Mouse (Mus musculus) cerebellum, adult 11 months (tissue): ENCODE results near the gene Sde2.
A peak's percentile ranks its signal among the peaks of the same experiment; 100 is the strongest.

ENCODE experiments used
- DNase-seq: peaks from one replicate; pipeline ENCODE4 v3.0.0; 2022

Gene Sde2

GRCm38 (mm10) chr1:180850316-180851270 is at the start of gene Sde2:
Gene Sde2, plus strand, starts transcription at chr1:180851127.
- peak; percentile 100 for DNase-seq

- no peak for DNase-seq
Measured at GRCm38 (mm10) chr1:180801466-180801994, 49.4 kb upstream of the Sde2 start.

GRCm38 (mm10) chr1:180803881-180804280 is 47.0 kb upstream of the Sde2 start:
- no peak for DNase-seq

DNA sequence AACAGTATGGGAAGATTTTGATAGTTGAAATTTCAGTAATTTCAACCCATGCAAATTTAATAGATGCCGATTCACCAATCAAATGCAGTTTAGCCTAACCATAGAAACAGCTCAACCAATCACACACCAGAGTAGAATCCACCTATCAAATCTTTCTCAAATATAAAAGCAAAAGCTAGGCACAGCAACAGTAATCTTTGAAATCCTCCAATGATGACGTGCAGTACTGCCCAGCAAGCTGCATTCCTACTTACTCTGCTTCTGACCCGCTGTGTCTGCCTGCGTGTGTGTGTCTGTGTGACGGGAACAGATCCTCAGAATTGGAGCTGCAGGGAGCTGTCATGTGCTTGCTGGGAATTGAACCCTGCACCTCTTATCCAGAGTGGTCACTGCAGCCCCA is 42.1 kb upstream of the Sde2 start:
- DNase-seq: no peak

GRCm38 (mm10) chr1:180810976-180811375 is 40.0 kb upstream of the Sde2 start:
- no peak for DNase-seq

GRCm38 (mm10) chr1:180811596-180812462 is 39.1 kb upstream of the Sde2 start:
- no peak for DNase-seq

GRCm38 (mm10) chr1:180812463-180813408 is 38.2 kb upstream of the Sde2 start:
- DNase-seq: peak; percentile 57

DNA sequence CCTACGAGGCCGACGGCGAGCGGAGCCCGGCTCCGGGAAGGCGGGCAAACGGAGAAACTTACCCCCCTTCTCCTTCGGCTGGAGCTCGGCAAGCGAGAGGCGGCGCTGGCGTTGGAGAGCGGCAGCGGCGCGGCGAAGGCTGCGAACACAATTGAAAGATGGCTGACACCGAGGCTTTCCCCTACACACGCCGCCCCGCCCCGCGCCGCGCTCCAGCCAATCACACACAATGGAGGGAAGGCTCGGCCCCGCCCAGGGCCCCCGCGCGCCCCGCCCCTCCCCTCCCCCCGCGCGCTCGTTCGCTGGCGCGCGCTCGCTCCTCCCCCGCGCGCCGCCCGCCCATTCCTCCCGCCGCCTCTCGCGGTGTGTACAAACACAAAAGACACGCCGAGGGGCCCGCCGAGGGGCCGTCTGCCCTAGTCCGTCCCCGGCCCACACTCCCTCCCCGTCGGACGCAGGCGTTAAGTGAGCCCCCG is 37.5 kb upstream of the Sde2 start:
- DNase-seq: peak; percentile 94

DNA sequence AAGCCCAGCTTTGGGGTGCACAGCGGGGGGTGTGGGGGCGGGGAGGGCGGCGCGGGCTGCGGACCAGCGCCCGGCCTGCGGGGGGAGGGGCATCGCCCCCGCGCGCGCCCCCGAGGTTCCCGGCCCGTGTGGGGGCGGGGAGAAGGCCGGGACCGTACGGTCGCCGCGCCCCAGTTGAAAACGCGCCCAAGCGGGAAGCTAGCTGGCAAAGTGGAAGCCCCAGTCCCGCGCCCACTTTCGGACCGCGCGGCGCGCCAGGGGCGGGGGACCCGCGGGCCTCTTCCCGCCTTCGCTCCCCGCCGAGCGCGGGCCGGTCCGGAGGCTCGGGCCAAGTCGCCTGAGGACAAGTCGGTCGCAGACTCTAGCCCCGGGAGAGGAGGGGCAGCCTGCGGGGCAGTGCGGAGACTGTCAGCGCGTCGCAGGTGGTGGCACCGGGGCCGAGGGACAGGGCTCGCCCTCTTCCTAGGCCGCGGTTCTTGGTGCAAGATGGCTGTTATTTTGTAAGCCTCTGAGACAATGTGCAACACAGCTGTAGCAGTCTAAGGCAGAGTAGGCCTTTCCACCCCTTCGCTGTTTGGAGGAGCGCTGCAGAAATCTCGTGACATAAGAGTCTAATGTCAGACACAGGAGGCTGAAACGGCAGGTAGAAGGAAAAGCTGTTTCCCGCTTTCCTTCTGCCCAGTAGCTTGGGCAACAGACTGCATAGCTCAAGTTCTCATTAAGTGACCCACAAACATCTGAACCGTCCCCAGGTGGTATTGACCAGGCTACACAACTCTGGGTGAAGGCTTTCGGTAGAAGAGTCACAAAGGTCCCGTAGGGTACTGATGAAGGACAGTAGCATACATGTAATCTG is 36.8 kb upstream of the Sde2 start, which contains the start of gene H3f3a:
H3f3a (minus strand) TSS at position 59 of the 856 bp plus-strand sequence.
- peak; percentile 88 for DNase-seq

GRCm38 (mm10) chr1:180815371-180816024 is 35.4 kb upstream of the Sde2 start:
- no peak for DNase-seq

DNA sequence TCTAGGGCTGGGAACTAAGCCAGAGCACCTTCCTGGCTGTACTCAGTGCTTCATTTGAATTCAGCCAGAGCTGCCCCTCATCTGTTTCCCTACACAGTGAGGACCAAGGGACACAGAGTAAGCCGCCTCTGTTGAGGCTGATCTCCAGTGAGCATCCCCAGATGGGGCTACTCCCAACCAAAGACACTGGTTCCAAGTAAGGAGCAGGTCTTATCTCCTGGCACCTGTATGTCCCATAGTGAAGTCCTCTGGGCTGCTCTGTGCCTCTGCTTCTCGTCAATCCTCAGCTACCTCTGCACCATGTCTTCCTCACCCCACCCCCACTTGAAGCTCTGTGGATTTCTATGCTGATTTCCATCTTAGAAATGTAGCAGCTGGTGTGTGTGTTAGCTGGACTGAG is 32.9 kb upstream of the Sde2 start:
- no peak for DNase-seq

DNA sequence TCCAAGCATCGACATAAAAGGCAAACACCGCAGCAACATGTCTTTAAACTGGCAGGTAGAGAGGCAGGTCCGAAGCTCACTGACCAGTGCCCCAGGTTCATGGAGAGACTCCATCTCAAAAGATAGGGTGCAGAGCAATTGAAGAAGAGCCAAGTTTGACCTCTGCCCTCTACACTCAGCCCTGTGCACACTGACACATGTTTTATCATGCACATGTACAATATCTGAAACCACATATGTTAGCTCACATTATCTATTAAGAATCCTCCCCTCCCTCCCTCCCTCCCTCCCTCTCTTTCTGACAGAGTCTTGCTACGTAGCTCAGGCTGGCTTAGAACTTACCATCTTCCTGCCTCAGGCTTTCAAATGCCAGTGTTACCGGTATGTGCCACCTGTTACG is 29.8 kb upstream of the Sde2 start:
- DNase-seq: no peak

GRCm38 (mm10) chr1:180822276-180822675 is 28.7 kb upstream of the Sde2 start:
- no peak for DNase-seq

GRCm38 (mm10) chr1:180823716-180824115 is 27.2 kb upstream of the Sde2 start:
- no peak for DNase-seq

DNA sequence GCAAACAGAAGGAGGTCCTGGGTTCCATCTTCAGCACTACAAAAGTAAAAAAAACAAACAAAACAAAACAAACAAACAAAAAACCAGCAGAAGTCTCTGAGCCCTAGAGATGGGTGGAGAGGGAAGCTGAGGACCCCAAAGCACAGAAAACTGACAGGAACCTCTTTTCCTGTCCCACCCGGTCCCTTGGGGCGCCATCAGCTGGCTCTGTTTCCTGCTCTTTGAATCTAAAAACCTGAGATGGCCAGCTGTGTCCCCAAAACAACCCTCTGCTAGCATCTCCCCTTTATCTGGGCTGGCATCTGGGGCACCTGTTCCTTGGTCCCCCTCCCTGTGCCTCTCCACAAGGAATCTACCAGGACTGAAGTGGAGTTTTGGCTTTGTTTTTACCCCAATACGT is 26.2 kb upstream of the Sde2 start:
- no peak for DNase-seq

GRCm38 (mm10) chr1:180826634-180827033 is 24.3 kb upstream of the Sde2 start:
- DNase-seq: no peak

DNA sequence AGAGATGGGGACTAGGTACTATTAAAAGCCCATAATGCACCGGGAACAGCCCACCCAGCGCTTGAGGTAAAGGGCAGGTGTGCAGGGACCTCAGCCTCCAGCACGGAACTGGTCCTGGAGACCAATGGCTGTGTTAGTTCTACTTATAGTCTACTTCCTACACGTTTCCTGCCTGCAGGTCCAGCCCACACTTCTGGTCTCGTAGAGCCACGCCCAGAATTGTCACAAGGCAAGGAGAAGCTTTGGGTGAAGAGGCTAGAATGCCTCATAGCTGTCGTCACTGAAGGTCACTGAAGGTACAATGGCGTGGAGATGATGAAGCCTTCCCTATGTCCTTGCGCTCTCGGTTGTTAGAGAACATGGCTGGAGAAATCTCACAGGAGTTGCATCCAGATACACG is 21.2 kb upstream of the Sde2 start:
- DNase-seq: no peak

DNA sequence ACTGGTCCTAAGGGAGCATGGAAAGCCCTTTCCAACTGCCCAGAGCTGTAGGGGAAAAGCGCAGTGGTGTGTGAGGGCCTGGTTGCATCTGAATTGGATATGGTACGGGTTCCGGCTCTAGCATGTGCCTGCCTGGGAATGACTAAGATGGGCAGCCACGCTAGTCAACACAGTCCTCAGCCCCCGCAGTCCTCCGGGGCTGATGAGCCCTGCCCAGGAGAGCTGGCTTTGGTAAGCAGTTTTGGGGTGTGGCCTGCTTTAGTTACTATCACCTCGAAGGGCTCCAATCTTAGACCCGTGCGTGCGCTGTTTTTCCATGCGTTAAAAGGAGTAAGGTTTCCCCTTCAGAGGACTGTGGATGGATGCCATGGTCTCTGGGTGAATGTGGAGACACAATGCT is 20.8 kb upstream of the Sde2 start:
- DNase-seq: no peak

DNA sequence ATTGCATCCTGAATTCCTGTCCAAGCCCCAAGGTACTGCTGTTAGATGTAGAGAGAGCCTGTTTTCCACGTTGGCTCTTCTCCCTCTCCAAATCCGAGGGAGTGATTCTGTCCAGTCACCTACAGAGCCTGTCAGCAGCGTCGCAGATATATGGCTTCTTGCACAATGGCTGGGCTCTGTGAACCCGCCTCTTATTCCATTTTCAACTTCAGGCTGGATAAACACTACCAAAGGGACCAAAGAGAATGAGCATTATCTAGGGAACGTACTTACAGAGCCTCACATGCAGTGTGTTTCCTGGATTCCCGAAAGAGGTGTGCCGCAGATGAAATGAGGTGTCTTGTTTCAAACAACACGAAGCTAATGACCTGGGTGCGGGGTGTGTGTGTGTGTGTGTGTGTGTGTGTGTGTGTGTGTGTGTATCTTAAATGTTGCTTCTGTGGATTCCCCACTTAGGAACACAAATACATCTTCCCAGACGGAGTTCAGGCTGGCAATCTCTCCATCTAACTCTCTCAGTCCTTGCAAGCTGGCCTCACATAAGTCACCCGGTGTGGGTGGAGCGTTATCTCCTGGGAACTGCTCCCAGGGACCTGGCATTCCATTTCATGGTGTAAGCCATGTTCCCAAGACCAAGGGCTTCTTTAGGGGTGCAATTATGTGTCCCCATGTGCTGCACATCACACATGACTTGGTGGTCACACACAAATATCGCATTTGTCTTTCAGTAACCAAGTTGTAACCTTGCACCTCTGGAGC is 20.2 kb upstream of the Sde2 start:
- DNase-seq: no peak
